Mouse (Mus musculus) regulatory T cell (primary cell): Measurements from ENCODE around the gene Vps50.

Source experiments
- in situ Hi-C: fragments of 300-600 bp; cut with MboI, MseI; formaldehyde crosslinking; loops from one replicate; pipeline ENCODE4 v1.15.1; 2025; ENCODE audit warnings: high pct_unique_total_duplicates

Vps50 gene

GRCm38 (mm10) chr6:3498162-3498848, at the start of gene Vps50, which contains the start of gene Hepacam2:
Vps50 (plus strand) TSS chr6:3498382.
Hepacam2 (minus strand) TSS chr6:3498298.
- in situ Hi-C loops: no loop called here

GRCm38 (mm10) chr6:3454421-3454820, 43.8 kb upstream of the Vps50 start:
- in situ Hi-C loops: no loop called here

- in situ Hi-C loops: no loop called here
Measured at GRCm38 (mm10) chr6:3455944-3456536, 42.1 kb upstream of the Vps50 start.

DNA sequence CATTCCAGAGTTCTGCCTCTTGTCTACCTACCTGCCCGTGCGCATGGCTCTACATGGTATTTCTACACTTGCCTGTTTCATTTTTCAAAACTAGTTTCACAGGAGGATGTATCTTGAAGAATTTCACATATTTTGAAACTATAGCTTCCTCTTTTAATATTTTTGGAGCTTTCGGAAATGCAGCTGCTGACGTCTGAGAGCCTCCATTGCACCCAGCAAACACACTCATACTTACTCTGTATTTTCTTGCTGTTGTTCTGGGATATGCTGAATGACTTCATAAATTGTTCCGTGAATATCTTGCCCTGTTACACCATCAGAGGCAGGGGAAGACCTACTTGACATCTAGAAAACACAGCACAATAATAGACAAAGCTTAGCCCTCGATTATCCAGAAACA, 35.2 kb upstream of the Vps50 start:
- in situ Hi-C loops: no loop called here

GRCm38 (mm10) chr6:3463594-3463993, 34.6 kb upstream of the Vps50 start:
- in situ Hi-C loops: no loop called here

DNA sequence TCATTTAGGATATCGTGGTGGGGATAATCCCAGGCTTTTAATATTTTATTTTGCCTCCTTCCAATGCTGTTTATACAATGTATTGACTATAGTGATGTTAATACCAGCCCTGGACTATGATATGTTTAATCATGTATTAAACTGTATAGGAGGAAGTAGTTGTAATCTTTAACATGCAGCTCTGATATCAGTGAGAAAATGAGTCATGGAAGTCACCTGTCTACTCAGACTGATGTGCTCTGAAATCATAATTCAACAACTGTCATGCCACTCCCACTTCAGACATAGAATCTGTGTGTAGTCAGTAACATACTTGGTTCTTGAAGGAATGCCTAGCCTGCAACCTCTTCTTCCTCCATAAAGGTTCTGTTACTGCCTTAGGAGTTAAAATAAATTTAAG, 29.6 kb upstream of the Vps50 start:
- in situ Hi-C loops: no loop called here

- in situ Hi-C loops: no loop called here
Measured at GRCm38 (mm10) chr6:3470706-3471105, 27.5 kb upstream of the Vps50 start.

GRCm38 (mm10) chr6:3476299-3476698, 21.9 kb upstream of the Vps50 start:
- in situ Hi-C loops: no loop called here

DNA sequence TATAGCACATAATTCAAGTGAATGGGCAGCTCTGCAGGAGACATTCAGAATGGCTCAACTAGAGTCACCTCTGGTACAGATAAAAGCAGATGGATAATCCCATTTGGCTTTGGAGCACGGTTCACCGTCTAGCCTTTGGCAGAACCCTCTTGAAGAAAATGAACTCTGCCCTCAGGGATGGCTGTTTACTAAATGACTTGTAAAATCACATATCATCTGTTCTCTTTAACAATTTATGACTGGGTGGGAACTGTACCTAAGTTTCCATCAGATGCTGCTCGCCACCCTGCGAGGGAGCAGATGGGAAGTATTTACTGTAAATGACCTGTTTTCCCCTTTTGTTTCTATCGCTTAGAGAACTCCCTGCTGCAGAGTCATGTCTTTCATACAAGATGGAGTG, 18.3 kb upstream of the Vps50 start:
- in situ Hi-C loops: loop anchor here (5.0 kb wide), 1 partner anchor 63 kb away; no protein-coding TSS in a partner anchor

- in situ Hi-C loops: loop anchor here (5.0 kb wide), 1 partner anchor 64 kb away; no protein-coding TSS in a partner anchor
Measured at GRCm38 (mm10) chr6:3481705-3482104, 16.5 kb upstream of the Vps50 start.

GRCm38 (mm10) chr6:3485133-3485532, 13.0 kb upstream of the Vps50 start:
- in situ Hi-C loops: no loop called here

DNA sequence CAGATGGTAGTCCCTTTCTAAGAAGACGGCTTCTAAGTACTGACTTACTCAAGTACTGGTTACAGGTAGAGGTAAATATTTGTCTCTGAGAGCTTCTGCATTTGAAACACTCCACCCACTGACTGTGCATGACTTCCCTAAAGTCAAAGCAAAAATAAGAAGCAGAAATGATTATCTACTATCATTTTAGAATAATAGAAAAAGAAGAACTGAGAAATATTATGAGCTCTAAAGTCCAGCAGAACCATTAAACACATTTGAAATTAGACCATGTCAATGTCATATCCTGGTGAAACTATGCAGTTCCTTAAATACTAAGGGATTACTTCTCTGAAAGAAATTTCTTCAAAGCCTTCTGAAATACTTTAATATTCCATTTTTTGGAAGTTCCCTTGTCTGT, 10.8 kb upstream of the Vps50 start:
- in situ Hi-C loops: no loop called here

GRCm38 (mm10) chr6:3494285-3494684, 3.9 kb upstream of the Vps50 start:
- in situ Hi-C loops: no loop called here

DNA sequence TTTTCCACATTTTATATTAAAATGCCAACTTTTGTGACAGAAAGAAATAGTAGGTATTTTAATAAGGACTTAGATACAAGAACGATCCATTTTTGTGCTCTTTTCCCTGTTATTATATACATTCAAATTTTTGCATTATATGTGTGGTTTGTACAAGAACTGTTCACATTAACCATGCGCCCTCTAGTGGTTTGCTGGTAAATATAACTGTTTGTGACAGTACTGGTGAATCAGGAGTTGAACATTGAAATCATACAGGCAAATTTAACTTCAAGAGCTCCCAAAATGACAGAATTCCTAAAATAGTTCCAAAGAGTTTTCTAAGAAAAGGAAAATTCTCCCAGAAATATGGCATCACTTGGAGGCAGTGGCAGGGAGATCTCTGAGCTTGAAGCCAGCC, 2.0 kb upstream of the Vps50 start:
- in situ Hi-C loops: no loop called here

- in situ Hi-C loops: loop anchor here (10.0 to 25.0 kb wide), 3 partner anchors 587 to 1612 kb away; partner anchors contain the start of gene Bet1
Measured at GRCm38 (mm10) chr6:3500286-3500685, 2.1 kb downstream of the Vps50 start.

DNA sequence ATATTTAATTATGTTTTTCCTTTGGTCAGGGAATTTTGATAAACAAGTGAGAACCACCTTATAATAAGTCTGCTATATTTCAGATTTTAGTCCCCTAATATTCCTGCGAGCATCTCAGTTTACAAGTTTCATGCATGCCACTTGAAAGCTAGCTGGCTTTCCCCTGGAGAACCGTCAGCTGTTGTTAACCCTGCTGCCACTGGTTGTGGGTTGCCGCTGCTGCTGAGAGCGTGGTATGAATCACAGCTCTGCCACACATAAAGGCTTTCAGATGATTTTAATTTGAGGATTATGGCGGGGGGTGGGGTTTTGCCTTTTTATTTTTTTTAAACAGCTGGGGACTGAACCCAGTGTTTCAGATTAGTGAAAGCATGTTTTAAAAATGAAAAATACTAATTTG, 7.1 kb downstream of the Vps50 start:
- in situ Hi-C loops: loop anchor here (10.0 to 25.0 kb wide), 3 partner anchors 582 to 1607 kb away; partner anchors contain the start of gene Bet1

DNA sequence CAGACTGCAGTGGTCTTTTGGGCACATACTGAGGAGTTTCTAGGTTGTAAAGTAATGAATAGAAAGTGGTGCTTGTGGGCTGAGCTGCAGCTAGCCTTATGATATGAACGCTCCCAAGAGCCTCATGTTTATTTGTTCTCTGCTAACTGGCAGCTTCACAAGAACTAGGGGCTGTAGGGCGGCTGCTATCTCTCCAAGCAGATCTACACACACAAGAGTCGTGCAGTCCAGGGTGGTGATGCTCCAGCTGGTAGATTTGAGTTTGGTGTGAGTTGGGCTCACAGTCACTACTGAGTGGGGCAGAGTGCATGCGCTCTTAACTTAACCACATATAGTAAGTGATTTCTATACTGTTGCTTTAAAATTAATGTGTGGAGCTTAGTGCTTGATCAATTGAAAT, 8.9 kb downstream of the Vps50 start:
- in situ Hi-C loops: loop anchor here (10.0 to 25.0 kb wide), 3 partner anchors 580 to 1605 kb away; partner anchors contain the start of gene Bet1

DNA sequence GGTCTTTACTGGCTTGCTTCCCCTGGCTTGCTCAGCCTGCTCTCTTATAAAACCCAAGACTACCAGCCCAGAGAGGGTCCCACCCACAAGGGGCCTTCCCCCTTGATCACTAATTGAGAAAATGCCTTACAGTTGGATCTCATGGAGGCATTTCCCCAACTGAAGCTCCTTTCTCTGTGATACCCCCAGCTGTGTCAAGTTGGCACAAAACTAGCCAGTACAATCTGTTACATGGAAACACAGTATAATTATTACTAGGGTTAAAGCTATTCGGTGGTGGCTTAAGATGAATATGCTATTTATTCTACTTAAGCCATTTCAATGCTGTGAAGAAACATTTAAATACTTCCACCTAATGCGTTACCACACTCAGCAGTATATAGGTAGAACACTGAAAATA, 10.0 kb downstream of the Vps50 start:
- in situ Hi-C loops: loop anchor here (10.0 to 25.0 kb wide), 3 partner anchors 579 to 1604 kb away; partner anchors contain the start of gene Bet1

DNA sequence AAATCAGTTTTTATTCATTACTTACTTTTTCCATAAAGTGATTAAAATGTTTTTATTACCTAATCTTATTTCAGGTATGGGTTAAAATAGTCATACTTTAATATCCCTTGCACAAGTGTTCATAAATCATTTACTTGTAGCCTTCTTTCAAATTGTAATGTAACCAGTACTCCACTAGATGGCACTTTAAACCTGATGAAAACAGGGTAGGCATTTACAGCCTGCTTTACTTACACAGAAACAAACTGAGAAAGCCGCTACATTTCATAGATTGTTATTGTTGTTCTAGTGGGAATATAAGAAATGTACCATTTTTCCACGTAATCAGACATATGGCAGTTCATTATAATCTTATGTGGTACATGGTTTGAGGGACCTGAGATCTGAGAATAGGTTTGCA, 11.6 kb downstream of the Vps50 start:
- in situ Hi-C loops: loop anchor here (10.0 to 25.0 kb wide), 3 partner anchors 578 to 1603 kb away; partner anchors contain the start of gene Bet1

DNA sequence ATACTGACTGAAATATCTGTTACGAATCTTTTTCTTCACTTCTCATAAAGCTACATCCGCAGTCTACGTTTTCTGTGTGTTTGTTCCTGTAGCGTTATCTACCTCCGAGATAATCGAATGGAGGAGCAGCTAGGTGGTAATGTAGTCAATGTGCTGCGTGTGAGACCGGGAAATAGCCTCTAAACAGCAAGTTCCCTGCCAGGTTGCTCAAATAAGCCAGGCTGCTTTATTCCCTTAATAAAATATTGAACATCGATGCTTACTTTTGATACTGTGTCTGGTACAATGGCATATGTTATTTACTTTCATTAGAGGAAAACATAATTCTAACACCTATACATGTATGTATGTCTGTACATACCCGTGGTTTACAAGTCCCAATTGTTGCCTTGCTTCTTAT, 12.9 kb downstream of the Vps50 start:
- in situ Hi-C loops: loop anchor here (25.0 kb wide), 2 partner anchors 576 to 1601 kb away; partner anchors contain the start of gene Bet1

- in situ Hi-C loops: loop anchor here (25.0 kb wide), 2 partner anchors 576 to 1601 kb away; partner anchors contain the start of gene Bet1
Measured at GRCm38 (mm10) chr6:3511612-3512011, 13.4 kb downstream of the Vps50 start.

DNA sequence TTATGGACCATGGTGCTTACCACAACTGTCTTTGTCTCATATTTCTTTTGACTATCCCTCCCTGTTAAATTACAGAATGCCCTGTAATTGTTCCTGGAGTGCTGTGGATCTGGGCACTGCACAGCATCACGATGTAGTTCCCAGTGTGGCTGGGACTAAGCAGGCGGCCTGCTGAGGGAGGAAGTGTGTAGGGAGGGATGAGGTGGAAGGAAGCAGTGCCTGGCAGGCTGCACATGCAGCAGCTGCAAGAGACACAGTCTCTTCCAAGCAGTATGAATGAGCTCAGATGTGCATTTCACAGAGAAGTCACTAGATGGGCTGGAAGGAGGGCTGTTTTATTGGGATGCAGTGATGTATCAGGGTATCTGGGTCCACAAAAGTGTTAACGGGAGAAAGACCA, 14.4 kb downstream of the Vps50 start:
- in situ Hi-C loops: loop anchor here (25.0 kb wide), 2 partner anchors 575 to 1600 kb away; partner anchors contain the start of gene Bet1

DNA sequence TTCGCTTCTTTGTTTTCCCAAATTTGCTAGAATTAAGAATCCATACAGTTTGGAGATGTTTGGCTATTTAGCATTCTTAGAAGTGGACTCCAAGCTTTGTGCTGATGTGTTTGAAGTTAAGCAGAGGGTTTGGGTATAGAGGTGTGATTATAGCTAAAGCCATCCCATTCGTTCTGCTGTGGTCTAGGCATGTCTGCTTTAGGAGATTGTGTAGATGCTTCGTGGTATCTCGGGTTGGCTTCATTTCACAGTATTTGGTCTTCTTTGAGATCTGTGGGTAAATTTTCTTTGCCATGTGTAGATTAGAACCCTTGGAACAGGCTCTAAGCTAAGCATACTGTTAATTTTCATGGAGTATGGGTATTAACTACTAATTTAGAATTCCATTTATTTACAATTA, 30.0 kb downstream of the Vps50 start:
- in situ Hi-C loops: no loop called here
